Mouse (Mus musculus): Measurements from ENCODE around the gene Myrfl. TPM values are rescaled to one million over a fixed set of nuclear protein-coding genes. Genes with fewer than 3 reads are reported as not detected.

Gene Myrfl
- total RNA-seq, 2 experiments from 2014 or later: 0.14 to 0.31 TPM

Other genes starting within 250 kb of the Myrfl start
- gene Rab3ip, start 53.9 kb upstream of the Myrfl start, total RNA-seq (2021): 10 to 100 TPM; 62.0 to 69.2 TPM
- not detected for gene Gm10271, start 75.7 kb upstream of the Myrfl start, total RNA-seq (2021)
- gene Best3, start 89.4 kb upstream of the Myrfl start, total RNA-seq (2021): 1 to 10 TPM; 1.0 to 1.2 TPM
- under 1 TPM in 1 of 2 experiments, not detected in 1; 0.34 TPM for gene Lrrc10, start 148.4 kb upstream of the Myrfl start, total RNA-seq (2021)
- gene Cct2, start 166.9 kb upstream of the Myrfl start, total RNA-seq (2021): 100 to 1,000 TPM; 241 to 255 TPM